Mouse (Mus musculus): ENCODE measurements around the gene Tbc1d8.

DNA sequence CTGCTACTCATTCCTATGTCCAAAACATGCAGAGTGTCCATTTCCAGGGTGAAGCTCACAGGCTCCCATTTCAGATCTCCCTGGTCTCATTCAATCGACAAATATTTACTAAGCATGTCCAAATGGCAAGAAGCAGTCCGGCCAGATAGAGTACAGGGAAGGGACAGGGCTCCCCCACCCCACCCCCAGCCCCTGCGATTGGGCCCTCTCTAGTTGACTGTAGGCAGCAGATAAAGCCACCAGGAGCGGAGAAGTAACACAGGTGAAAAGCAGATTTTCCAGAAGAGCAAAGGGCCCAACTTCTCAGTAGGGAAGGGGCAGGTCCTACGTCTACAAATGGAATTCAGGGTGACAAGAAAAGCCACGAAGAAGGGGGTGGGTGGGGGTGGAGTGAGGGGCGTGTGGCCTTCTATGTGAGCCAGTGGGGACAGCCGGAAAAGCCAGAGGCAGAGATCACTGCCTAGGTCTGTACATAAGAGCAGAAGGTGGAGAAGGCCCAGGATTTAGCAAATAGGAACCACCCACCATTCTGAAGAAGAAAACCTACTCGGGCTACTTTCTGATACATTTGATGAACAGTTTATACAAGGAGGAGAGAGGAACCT, 7.2 kb downstream of the Tbc1d8 start:
- TF ChIP-seq CTCF (IDR thresholded peaks at IDR 0.05 in 2 of 3, conservative IDR thresholded peaks at IDR 0.05 in 1 of 3; ENCODE audit: control insufficient read depth in 1 of 3, insufficient read depth in 1 of 3, low read depth in 2 of 3, low read length in 3 of 3, poor library complexity in 1 of 3, severe bottlenecking in 1 of 3) (no peak), ETS1 (IDR thresholded peaks at IDR 0.05; ENCODE audit: low read depth, low read length) (no peak), EP300 (IDR thresholded peaks at IDR 0.05; ENCODE audit: low read depth in 1 of 2, low read length in 2 of 2) (no peak), POLR2A (IDR thresholded peaks at IDR 0.05; ENCODE audit: control insufficient read depth in 1 of 2, insufficient read depth in 1 of 2, low read depth in 1 of 2, low read length in 2 of 2, poor library complexity in 1 of 2) (no peak), MEF2A (IDR thresholded peaks at IDR 0.05; ENCODE audit: extremely low read depth, insufficient replicate concordance, low read depth, low read length, poor library complexity, severe bottlenecking) (no peak), ELF1 (IDR thresholded peaks at IDR 0.05; ENCODE audit: low read depth, low read length) (no peak), HCFC1 (IDR thresholded peaks at IDR 0.05; ENCODE audit: low read depth, low read length) (no peak), GATA1 (IDR thresholded peaks at IDR 0.05; ENCODE audit: low read depth, low read length) (no peak)
